Mouse (Mus musculus) heart, postnatal 36 days (tissue): Measurements from ENCODE around the gene Trim44. TPM values are rescaled to one million over a fixed set of nuclear protein-coding genes. Genes with fewer than 3 reads are reported as not detected.

Experiments used
- DNase-seq, 2 experiments: peaks; one replicate each; pipeline ENCODE4 v3.0.0; 2021 to 2022
- intact Hi-C: fragments of 180-260 bp; cut with DNase I; formaldehyde crosslinking; loops from one replicate; pipeline ENCODE4 v1.15.1; 2025
- total RNA-seq, 2 experiments: library from RNA; stranded (reverse); gene quantifications; 2 replicates each; pipeline ENCODE4 v1.2.3; 2021

Gene Trim44
- total RNA-seq, 2 experiments from 2014 or later, result 26.4 to 30.0 TPM

GRCm38 (mm10) chr2:102409741-102410140 is 2.1 kb upstream of the Trim44 start:
- DNase-seq, result no peak
- intact Hi-C loops, result no loop called here

- no peak for DNase-seq
- intact Hi-C loops, result no loop called here
Observed at GRCm38 (mm10) chr2:102406324-102407304, 1.0 kb downstream of the Trim44 start.

GRCm38 (mm10) chr2:102403982-102404381 is 3.6 kb downstream of the Trim44 start:
- intact Hi-C loops, result loop anchor here (5.0 kb wide), 2 partner anchors 217 to 312 kb away; partner anchors contain the start of gene Ldlrad3
- no peak for DNase-seq

- intact Hi-C loops, result loop anchor here (5.0 kb wide), 2 partner anchors 216 to 311 kb away; partner anchors contain the start of gene Ldlrad3
- DNase-seq, result no peak
Observed at GRCm38 (mm10) chr2:102403306-102403705, 4.3 kb downstream of the Trim44 start.

- intact Hi-C loops, result loop anchor here (2.0 to 5.0 kb wide), 3 partner anchors 51 to 309 kb away; partner anchors contain the start of genes Fjx1 and Ldlrad3
- DNase-seq, result no peak
Observed at GRCm38 (mm10) chr2:102401352-102401692, 6.3 kb downstream of the Trim44 start.

- peak; percentile 79 to 88 for DNase-seq
- intact Hi-C loops, result loop anchor here (1.0 to 5.0 kb wide), 4 partner anchors 52 to 308 kb away; partner anchors contain the start of genes Fjx1 and Ldlrad3
Observed at GRCm38 (mm10) chr2:102400605-102401351, 6.8 kb downstream of the Trim44 start.

- intact Hi-C loops, result loop anchor here (1.0 to 5.0 kb wide), 4 partner anchors 53 to 308 kb away; partner anchors contain the start of genes Fjx1 and Ldlrad3
- no peak for DNase-seq
Observed at GRCm38 (mm10) chr2:102399864-102400604, 7.6 kb downstream of the Trim44 start.

- DNase-seq, result no peak
- intact Hi-C loops, result no loop called here
Observed at GRCm38 (mm10) chr2:102396493-102396892, 11.1 kb downstream of the Trim44 start.

GRCm38 (mm10) chr2:102393457-102393856 is 14.2 kb downstream of the Trim44 start:
- DNase-seq, result no peak
- intact Hi-C loops, result no loop called here

- DNase-seq, result no peak
- intact Hi-C loops, result no loop called here
Observed at GRCm38 (mm10) chr2:102385328-102385902, 22.2 kb downstream of the Trim44 start.

- intact Hi-C loops, result no loop called here
- DNase-seq, result no peak
Observed at GRCm38 (mm10) chr2:102384496-102384895, 23.1 kb downstream of the Trim44 start.

GRCm38 (mm10) chr2:102384057-102384456 is 23.6 kb downstream of the Trim44 start:
- no peak for DNase-seq
- intact Hi-C loops, result no loop called here

- no peak for DNase-seq
- intact Hi-C loops, result no loop called here
Observed at GRCm38 (mm10) chr2:102383069-102383834, 24.4 kb downstream of the Trim44 start.

- intact Hi-C loops, result no loop called here
- no peak for DNase-seq
Observed at GRCm38 (mm10) chr2:102382519-102382918, 25.1 kb downstream of the Trim44 start.

- intact Hi-C loops, result no loop called here
- no peak for DNase-seq
Observed at GRCm38 (mm10) chr2:102380581-102380980, 27.0 kb downstream of the Trim44 start.

- intact Hi-C loops, result no loop called here
- no peak for DNase-seq
Observed at GRCm38 (mm10) chr2:102378928-102379327, 28.7 kb downstream of the Trim44 start.

GRCm38 (mm10) chr2:102378381-102378780 is 29.2 kb downstream of the Trim44 start:
- intact Hi-C loops, result no loop called here
- no peak for DNase-seq

GRCm38 (mm10) chr2:102377370-102377769 is 30.3 kb downstream of the Trim44 start:
- DNase-seq, result no peak
- intact Hi-C loops, result no loop called here

GRCm38 (mm10) chr2:102373406-102374105 is 34.1 kb downstream of the Trim44 start:
- DNase-seq, result no peak
- intact Hi-C loops, result no loop called here
